Mouse (Mus musculus): ENCODE results near the gene Fam208b. TPM values are rescaled to one million over a fixed set of nuclear protein-coding genes. Genes with fewer than 3 reads are reported as not detected.

The Fam208b gene
- 20.7 and 40.3 TPM in 2 replicates for polyA plus RNA-seq (2012; rRNA removed)

DNA sequence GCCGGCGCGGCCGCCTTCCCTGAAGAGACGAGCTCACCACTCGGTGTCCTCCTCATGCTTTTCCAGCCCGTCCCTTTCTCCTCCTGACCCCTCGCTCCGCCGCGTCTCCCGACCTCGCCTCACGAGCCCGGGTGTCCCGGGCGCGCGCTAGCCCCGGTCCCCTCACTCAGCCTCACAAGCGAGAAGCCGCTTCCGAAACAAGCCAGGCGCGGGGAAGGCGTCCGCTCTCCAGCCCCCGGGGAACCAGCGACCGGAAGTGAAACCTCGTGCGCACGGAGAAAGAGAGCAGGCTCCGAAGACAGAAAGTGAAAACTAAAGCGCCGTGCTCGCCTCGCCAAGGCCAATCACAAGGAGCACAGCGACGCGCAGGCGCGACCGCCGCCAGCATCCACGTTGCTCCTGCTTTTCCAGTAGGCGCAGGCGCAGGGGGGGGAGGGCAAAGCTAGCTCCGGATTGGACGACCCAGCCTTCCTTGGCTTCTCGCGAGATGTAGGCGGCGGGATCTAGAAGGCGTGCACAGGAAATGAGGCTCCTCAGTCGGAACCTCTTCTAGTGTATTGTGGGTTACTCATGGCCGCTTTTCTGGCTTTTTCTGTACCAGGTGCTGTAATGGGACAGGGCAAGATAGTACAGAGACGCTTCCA is at the start of gene Fam208b:
Fam208b (minus strand) TSS at position 314 of the 644 bp plus-strand sequence.

GRCm38 (mm10) chr13:3633895-3634811 is 23.2 kb upstream of the Fam208b start, which contains the start of gene Asb13:
Gene Asb13, plus strand, starts transcription at chr13:3634032.

GRCm38 (mm10) chr13:3537594-3538222 is 73.2 kb downstream of the Fam208b start, which contains the start of gene Gdi2:
Gene Gdi2, plus strand, starts transcription at chr13:3538063.

Other genes starting within 250 kb of the Fam208b start
- 229 and 301 TPM in 2 replicates for gene Gdi2, start 73.0 kb downstream of the Fam208b start, polyA plus RNA-seq (2012; rRNA removed)
- 14.7 and 16.9 TPM in 2 replicates for gene Asb13, start 22.9 kb upstream of the Fam208b start, polyA plus RNA-seq (2012; rRNA removed)
- 0.42 and 0.57 TPM in 2 replicates for gene Calml3, start 193.2 kb upstream of the Fam208b start, polyA plus RNA-seq (2012; rRNA removed)
- gene Calm4, start 226.6 kb upstream of the Fam208b start, polyA plus RNA-seq (2012; rRNA removed): 0.06 TPM in 1 of 2 replicates, not detected in the other
- gene Calm5, start 243.1 kb upstream of the Fam208b start, polyA plus RNA-seq (2012; rRNA removed): not detected in 2 replicates